Mouse (Mus musculus): ENCODE results near the gene Mybph.
A peak's percentile ranks its signal among the peaks of the same experiment; 100 is the strongest.

The Mybph gene

GRCm38 (mm10) chr1:134211043-134211442, 17.8 kb downstream of the Mybph start:
- no peak for DNase-seq (ENCODE audit: low spot score)

GRCm38 (mm10) chr1:134211631-134212030, 18.4 kb downstream of the Mybph start:
- DNase-seq (ENCODE audit: low spot score): no peak

- DNase-seq (ENCODE audit: low spot score): peak; percentile 77
Observed at GRCm38 (mm10) chr1:134212351-134212750, 19.1 kb downstream of the Mybph start.

GRCm38 (mm10) chr1:134213405-134213804, 20.2 kb downstream of the Mybph start:
- DNase-seq (ENCODE audit: low spot score): no peak

- no peak for DNase-seq (ENCODE audit: low spot score)
Observed at GRCm38 (mm10) chr1:134215059-134215458, 21.8 kb downstream of the Mybph start.

- DNase-seq (ENCODE audit: low spot score): no peak
Observed at GRCm38 (mm10) chr1:134215751-134216628, 22.7 kb downstream of the Mybph start.

- DNase-seq (ENCODE audit: low spot score): no peak
Observed at GRCm38 (mm10) chr1:134216629-134216971, 23.4 kb downstream of the Mybph start.

GRCm38 (mm10) chr1:134217028-134217481, 23.8 kb downstream of the Mybph start:
- DNase-seq (ENCODE audit: low spot score): no peak

- no peak for DNase-seq (ENCODE audit: low spot score)
Observed at GRCm38 (mm10) chr1:134217942-134218341, 24.7 kb downstream of the Mybph start.

- no peak for DNase-seq (ENCODE audit: low spot score)
Observed at GRCm38 (mm10) chr1:134219608-134220007, 26.4 kb downstream of the Mybph start.

GRCm38 (mm10) chr1:134221172-134221571, 27.9 kb downstream of the Mybph start:
- DNase-seq (ENCODE audit: low spot score): no peak

- peak; percentile 71 for DNase-seq (ENCODE audit: low spot score)
Observed at GRCm38 (mm10) chr1:134222122-134223055, 29.1 kb downstream of the Mybph start.

- no peak for DNase-seq (ENCODE audit: low spot score)
Observed at GRCm38 (mm10) chr1:134224649-134225227, 31.5 kb downstream of the Mybph start.

- DNase-seq (ENCODE audit: low spot score): no peak
Observed at GRCm38 (mm10) chr1:134225375-134225774, 32.1 kb downstream of the Mybph start.

- no peak for DNase-seq (ENCODE audit: low spot score)
Observed at GRCm38 (mm10) chr1:134226739-134227138, 33.5 kb downstream of the Mybph start.

GRCm38 (mm10) chr1:134229806-134230575, 36.7 kb downstream of the Mybph start:
- DNase-seq (ENCODE audit: low spot score): no peak

- DNase-seq (ENCODE audit: low spot score): no peak
Observed at GRCm38 (mm10) chr1:134230638-134231228, 37.5 kb downstream of the Mybph start.

- no peak for DNase-seq (ENCODE audit: low spot score)
Observed at GRCm38 (mm10) chr1:134231270-134231669, 38.0 kb downstream of the Mybph start.

GRCm38 (mm10) chr1:134231681-134232080, 38.4 kb downstream of the Mybph start:
- no peak for DNase-seq (ENCODE audit: low spot score)

GRCm38 (mm10) chr1:134232326-134232725, 39.1 kb downstream of the Mybph start:
- DNase-seq (ENCODE audit: low spot score): no peak

Data from ovary, adult 18-20 months (tissue).